Mouse (Mus musculus) MEL (cell line): ENCODE data around the gene Ankrd1. TPM values are rescaled to one million over a fixed set of nuclear protein-coding genes. Genes with fewer than 3 reads are reported as not detected.

Experiments used
- DNase-seq: peaks from one replicate; pipeline ENCODE4 v3.0.0; 2011; ENCODE audit warnings: low read depth, low spot score
- H3K27ac ChIP-seq: 2 replicates; pipeline ENCODE4 v1.5.1; 2012; ENCODE audit warnings: low read depth, mild to moderate bottlenecking, control low read depth, low read length, moderate library complexity; ENCODE audit not compliant: control insufficient read depth
- H3K27me3 ChIP-seq, 2 experiments: fragments of 150-350 bp in 1 of 2; sonication (generic) in 1 of 2; 2 replicates each; pipeline ENCODE4 v1.6.1; 2012; ENCODE audit warnings: low read length in 2 of 2, mild to moderate bottlenecking in 2 of 2, improper control_type of control experiment in 1 of 2, moderate library complexity in 1 of 2; ENCODE audit not compliant: insufficient read depth in 2 of 2, control insufficient read depth in 1 of 2
- H3K36me3 ChIP-seq, 2 experiments: 2 replicates each; pipeline ENCODE4 v1.6.1; 2012 to 2014; ENCODE audit warnings: low read length in 2 of 2, improper control_type of control experiment in 1 of 2, inconsistent platforms in 1 of 2, mild to moderate bottlenecking in 1 of 2; ENCODE audit not compliant: insufficient read depth in 2 of 2, control insufficient read depth in 1 of 2
- H3K4me1 ChIP-seq, 2 experiments: fragments of 150-350 bp in 1 of 2; sonication (generic) in 1 of 2; 2 replicates each; pipeline ENCODE4 v1.6.1; 2012; ENCODE audit warnings: low read length in 2 of 2, improper control_type of control experiment in 1 of 2, mild to moderate bottlenecking in 1 of 2; ENCODE audit not compliant: insufficient read depth in 2 of 2, control insufficient read depth in 1 of 2
- H3K4me3 ChIP-seq, 2 experiments: fragments of 150-350 bp in 1 of 2; sonication (generic) in 1 of 2; 2 replicates each; pipeline ENCODE4 v1.5.1; 2012; ENCODE audit warnings: low read depth in 2 of 2, low read length in 2 of 2, mild to moderate bottlenecking in 2 of 2, moderate library complexity in 2 of 2, control low read depth in 1 of 2, improper control_type of control experiment in 1 of 2; ENCODE audit not compliant: control insufficient read depth in 1 of 2, insufficient read depth in 1 of 2
- H3K79me2 ChIP-seq: 2 replicates; pipeline ENCODE4 v1.6.1; 2012; ENCODE audit warnings: mild to moderate bottlenecking, low read length, moderate library complexity; ENCODE audit not compliant: control insufficient read depth, poor library complexity, insufficient read depth
- H3K9ac ChIP-seq: 2 replicates; pipeline ENCODE4 v1.6.1; 2012; ENCODE audit warnings: low read depth, mild to moderate bottlenecking, control low read depth, low read length, moderate library complexity; ENCODE audit not compliant: control insufficient read depth, poor library complexity, severe bottlenecking
- H3K9me3 ChIP-seq: fragments of 150-350 bp; sonication (generic); replicated peaks from 2 replicates; pipeline ENCODE4 v1.6.1; 2012; ENCODE audit warnings: mild to moderate bottlenecking, low read length, improper control_type of control experiment, moderate library complexity; ENCODE audit not compliant: insufficient read depth
- CHD1 ChIP-seq: IDR thresholded peaks from 2 replicates; pipeline ENCODE4 v1.6.1; 2012; ENCODE audit warnings: low read depth, mild to moderate bottlenecking, inconsistent platforms, low read length, improper control_type of control experiment
- CHD2 ChIP-seq: IDR thresholded peaks from 2 replicates; pipeline ENCODE4 v1.6.1; 2011; ENCODE audit warnings: low read length, improper control_type of control experiment
- CTCF ChIP-seq, 3 experiments: IDR thresholded peaks in 2 of 3; conservative IDR thresholded peaks in 1 of 3; 2 replicates each; pipeline ENCODE4 v1.5.1; 2011 to 2012; ENCODE audit warnings: low read length in 3 of 3, low read depth in 2 of 3, mild to moderate bottlenecking in 2 of 3, improper control_type of control experiment in 1 of 3, inconsistent platforms in 1 of 3, mixed read lengths in 1 of 3, moderate library complexity in 1 of 3; ENCODE audit not compliant: control insufficient read depth in 1 of 3, insufficient read depth in 1 of 3, poor library complexity in 1 of 3, severe bottlenecking in 1 of 3
- ELF1 ChIP-seq: IDR thresholded peaks from 2 replicates; pipeline ENCODE4 v1.6.1; 2014; ENCODE audit warnings: low read depth, mild to moderate bottlenecking, inconsistent platforms, low read length, improper control_type of control experiment, moderate library complexity
- EP300 ChIP-seq, 2 experiments: IDR thresholded peaks; 2 replicates each; pipeline ENCODE4 v1.6.1; 2011; ENCODE audit warnings: improper control_type of control experiment in 2 of 2, low read length in 2 of 2, low read depth in 1 of 2, mild to moderate bottlenecking in 1 of 2
- ETS1 ChIP-seq: IDR thresholded peaks from 2 replicates; pipeline ENCODE4 v1.6.1; 2012; ENCODE audit warnings: low read depth, mild to moderate bottlenecking, inconsistent platforms, low read length, improper control_type of control experiment, moderate library complexity
- HCFC1 ChIP-seq: IDR thresholded peaks from 2 replicates; pipeline ENCODE4 v1.6.1; 2012; ENCODE audit warnings: low read depth, mild to moderate bottlenecking, inconsistent platforms, low read length, improper control_type of control experiment, moderate library complexity
- JUND ChIP-seq: IDR thresholded peaks from 2 replicates; pipeline ENCODE4 v1.6.1; 2011; ENCODE audit warnings: low read depth, mild to moderate bottlenecking, improper control_type of control experiment, low read length
- MAFK ChIP-seq: IDR thresholded peaks from 2 replicates; pipeline ENCODE4 v1.6.1; 2011; ENCODE audit warnings: low read depth, mild to moderate bottlenecking, low read length, improper control_type of control experiment, borderline replicate concordance
- MAX ChIP-seq: IDR thresholded peaks from 2 replicates; pipeline ENCODE4 v1.6.1; 2011; ENCODE audit warnings: low read length, improper control_type of control experiment
- MEF2A ChIP-seq: IDR thresholded peaks from 2 replicates; pipeline ENCODE4 v1.6.1; 2014; ENCODE audit warnings: low read depth, mild to moderate bottlenecking, inconsistent platforms, low read length, improper control_type of control experiment; ENCODE audit not compliant: poor library complexity, insufficient replicate concordance, severe bottlenecking; ENCODE audit errors: extremely low read depth
- POLR2AphosphoS2 ChIP-seq: IDR thresholded peaks from 2 replicates; pipeline ENCODE4 v1.6.1; 2011; ENCODE audit warnings: low read length, improper control_type of control experiment
- SMC3 ChIP-seq: IDR thresholded peaks from 2 replicates; pipeline ENCODE4 v1.6.1; 2011; ENCODE audit warnings: low read depth, low read length, improper control_type of control experiment
- ZKSCAN1 ChIP-seq: IDR thresholded peaks from 2 replicates; pipeline ENCODE4 v1.6.1; 2012; ENCODE audit warnings: low read depth, mild to moderate bottlenecking, inconsistent platforms, low read length, improper control_type of control experiment, moderate library complexity
- ZNF384 ChIP-seq: IDR thresholded peaks from 2 replicates; pipeline ENCODE4 v1.6.1; 2012; ENCODE audit warnings: low read depth, mild to moderate bottlenecking, inconsistent platforms, low read length, improper control_type of control experiment
- polyA plus RNA-seq, 2 experiments: library from polyadenylated mRNA; stranded (reverse) in 1 of 2; unstranded in 1 of 2; fragments of >175 nt in 1 of 2; fragments of >200 nt in 1 of 2; gene quantifications; 2 replicates each; pipeline versions ENCODE4 v1.2.1 to v1.2.4; 2012; ENCODE audit warnings: low replicate concordance in 2 of 2, low read depth in 1 of 2; ENCODE audit not compliant: insufficient read length in 2 of 2, insufficient read depth in 1 of 2, missing spikeins in 1 of 2
- total RNA-seq: library from RNA; depleted of rRNA; stranded (reverse); fragments of 300-350 nt; gene quantifications from 2 replicates; pipeline ENCODE4 v1.2.3, GENCODE M21; 2012

Gene Ankrd1
- total and polyA plus RNA-seq, 3 experiments: not detected

DNA sequence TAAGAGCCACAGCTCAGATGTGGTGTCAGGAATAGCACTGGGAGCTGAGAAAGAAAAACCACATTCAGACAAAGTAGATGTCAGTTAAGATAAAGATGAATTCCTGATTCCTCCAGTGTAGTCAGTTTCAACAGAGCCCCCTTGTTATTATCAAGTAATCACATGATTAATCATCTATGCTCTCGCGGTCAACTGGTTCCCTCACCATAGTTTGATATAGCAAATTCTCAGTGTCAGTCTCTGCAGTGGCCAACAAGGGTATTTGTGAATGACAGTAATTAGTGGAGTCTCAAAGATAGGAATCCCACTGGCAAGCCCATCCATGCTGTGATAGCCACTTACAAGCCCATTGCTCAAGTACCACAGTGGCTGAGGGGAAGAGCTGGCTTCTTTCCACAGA, 23.7 kb upstream of the Ankrd1 start (continued):
- TF ChIP-seq CTCF (IDR thresholded peaks at IDR 0.05 in 2 of 3, conservative IDR thresholded peaks at IDR 0.05 in 1 of 3; ENCODE audit: control insufficient read depth in 1 of 3, insufficient read depth in 1 of 3, low read depth in 2 of 3, low read length in 3 of 3, poor library complexity in 1 of 3, severe bottlenecking in 1 of 3): no peak
- TF ChIP-seq, all 39 proteins: peak for 0

DNA sequence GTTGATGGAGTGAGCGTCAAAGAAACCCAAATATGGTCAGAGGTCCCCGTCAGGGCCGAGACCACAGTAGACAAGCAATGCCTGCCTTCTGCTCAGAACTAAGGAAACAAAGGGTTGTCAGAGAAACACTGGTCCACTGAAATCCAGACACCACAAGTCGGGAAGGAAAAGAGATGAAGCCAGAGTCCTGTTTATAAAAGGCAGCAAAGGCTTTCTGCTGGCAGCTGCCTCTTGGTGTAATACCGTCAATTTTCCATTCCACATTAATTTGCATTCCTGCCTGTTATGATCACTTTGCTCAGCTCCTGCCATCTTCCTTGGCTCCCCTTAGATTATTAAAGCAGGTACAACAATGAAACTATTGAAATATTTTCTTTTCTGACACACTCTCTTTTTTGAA, 13.8 kb upstream of the Ankrd1 start:
- no peak overlapping the region for H3K4me3 ChIP-seq
- H3K4me1 ChIP-seq: peaks cover 0 to 4% of the 10 kb centered on the region in 2 experiments; a peak in 1 of 4 replicates
- H3K27me3 ChIP-seq: no peaks in the 10 kb centered on the region; a peak in 1 of 4 replicates
- TF ChIP-seq JUND (no peak), EP300 (IDR thresholded peaks at IDR 0.05; ENCODE audit: low read depth in 1 of 2, low read length in 2 of 2) (no peak), MAFK (no peak), SMC3 (no peak), MEF2A (no peak), ETS1 (no peak), CHD1 (no peak), ELF1 (no peak), HCFC1 (no peak), MAX (no peak), ZNF384 (no peak), CHD2 (no peak), ZKSCAN1 (no peak)
- H3K9me3 ChIP-seq: no peaks in the 10 kb centered on the region
- no peak for DNase-seq
- H3K79me2 ChIP-seq: no peaks in the 10 kb centered on the region
- H3K9ac ChIP-seq: no peak overlapping the region
- H3K27ac ChIP-seq: no peak overlapping the region
- peaks cover 0 to 3% of the 10 kb centered on the region in 2 experiments; a peak in 2 of 4 replicates for H3K36me3 ChIP-seq

DNA sequence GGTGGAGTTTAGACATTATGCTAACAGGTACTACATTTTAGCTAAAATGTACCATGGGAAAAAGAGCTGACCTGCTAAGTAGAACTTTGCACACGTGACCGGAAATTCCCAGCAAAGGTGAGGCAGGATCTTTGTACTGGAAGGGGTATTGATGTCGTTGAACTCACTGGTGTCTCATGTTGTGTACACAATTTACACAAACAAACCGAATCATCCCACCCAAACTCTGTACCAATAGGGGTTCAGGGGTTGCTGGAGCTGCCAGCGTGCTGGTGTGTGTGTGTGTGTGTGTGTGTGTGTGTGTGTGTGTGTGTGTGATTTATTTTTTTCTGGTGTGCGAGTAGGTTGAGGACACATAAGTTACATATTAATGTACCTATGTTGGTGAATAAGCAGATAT, 13.2 kb upstream of the Ankrd1 start:
- Histone ChIP-seq H3K27me3 (no peaks in the 10 kb centered on the region; a peak in 1 of 4 replicates), H3K9ac (no peak overlapping the region), H3K79me2 (no peaks in the 10 kb centered on the region), H3K4me1 (peaks cover 0 to 4% of the 10 kb centered on the region in 2 experiments; a peak in 1 of 4 replicates), H3K36me3 (peaks cover 0 to 3% of the 10 kb centered on the region in 2 experiments; a peak in 2 of 4 replicates), H3K9me3 (no peaks in the 10 kb centered on the region), H3K27ac (no peak overlapping the region), H3K4me3 (no peak overlapping the region)
- DNase-seq: no peak
- TF ChIP-seq MAX (no peak), ETS1 (no peak), POLR2AphosphoS2 (no peak)
